Mouse (Mus musculus): Measurements from ENCODE around the gene Pagr1b. TPM values are rescaled to one million over a fixed set of nuclear protein-coding genes. Genes with fewer than 3 reads are reported as not detected.

Pagr1b gene
- total and polyA plus RNA-seq, 3 experiments: 0.39 to 4.5 TPM; not detected in 1

DNA sequence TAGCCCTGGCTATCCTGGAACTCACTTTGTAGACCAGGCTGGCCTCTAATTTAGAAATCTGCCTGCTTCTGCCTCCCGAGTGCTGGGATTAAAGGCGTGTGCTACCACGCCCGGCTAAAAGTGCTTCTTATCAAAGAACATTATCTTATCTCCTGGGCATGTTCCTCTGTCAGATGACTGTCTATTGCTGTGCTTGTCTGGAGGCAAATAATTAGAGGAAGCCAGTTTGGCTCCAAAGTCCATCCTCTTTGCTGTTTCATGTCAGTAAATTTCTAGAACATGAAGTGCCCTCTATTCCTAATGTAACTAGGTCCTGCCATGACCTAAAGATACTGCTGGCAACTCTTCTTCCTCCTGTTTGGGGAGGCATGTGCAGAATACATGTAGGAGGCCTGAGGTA is 34.2 kb downstream of the Pagr1b start:
- peaks cover 4% of the 10 kb centered on the region for H3K79me2 ChIP-seq (ENCODE audit: control insufficient read depth, insufficient read depth, low read length, poor library complexity)
- H3K9me3 ChIP-seq (replicated peaks; ENCODE audit: insufficient read depth, low read length): no peaks in the 10 kb centered on the region
- no peaks in the 10 kb centered on the region for H3K27me3 ChIP-seq (ENCODE audit: control insufficient read depth in 1 of 2, insufficient read depth in 2 of 2, low read length in 2 of 2)
- TF ChIP-seq ELF1 (IDR thresholded peaks at IDR 0.05; ENCODE audit: low read depth, low read length) (no peak), GATA1 (IDR thresholded peaks at IDR 0.05; ENCODE audit: low read depth, low read length) (peak; percentile 71)
- H3K27ac ChIP-seq (ENCODE audit: control insufficient read depth, low read depth, low read length): no peak overlapping the region
- H3K4me3 ChIP-seq (ENCODE audit: control insufficient read depth in 1 of 2, insufficient read depth in 1 of 2, low read depth in 2 of 2, low read length in 2 of 2): no peak overlapping the region
- no peak for DNase-seq (ENCODE audit: low read depth, low spot score)
- peaks cover 0 to 10% of the 10 kb centered on the region in 2 experiments; a peak in 2 of 4 replicates for H3K36me3 ChIP-seq (ENCODE audit: control insufficient read depth in 1 of 2, insufficient read depth in 2 of 2, low read length in 2 of 2)
- no peak overlapping the region for H3K9ac ChIP-seq (ENCODE audit: control insufficient read depth, low read depth, low read length, poor library complexity, severe bottlenecking)
- H3K4me1 ChIP-seq (ENCODE audit: control insufficient read depth in 1 of 2, insufficient read depth in 2 of 2, low read length in 2 of 2): peaks cover 0 to 15% of the 10 kb centered on the region in 2 experiments; a peak in 2 of 4 replicates

DNA sequence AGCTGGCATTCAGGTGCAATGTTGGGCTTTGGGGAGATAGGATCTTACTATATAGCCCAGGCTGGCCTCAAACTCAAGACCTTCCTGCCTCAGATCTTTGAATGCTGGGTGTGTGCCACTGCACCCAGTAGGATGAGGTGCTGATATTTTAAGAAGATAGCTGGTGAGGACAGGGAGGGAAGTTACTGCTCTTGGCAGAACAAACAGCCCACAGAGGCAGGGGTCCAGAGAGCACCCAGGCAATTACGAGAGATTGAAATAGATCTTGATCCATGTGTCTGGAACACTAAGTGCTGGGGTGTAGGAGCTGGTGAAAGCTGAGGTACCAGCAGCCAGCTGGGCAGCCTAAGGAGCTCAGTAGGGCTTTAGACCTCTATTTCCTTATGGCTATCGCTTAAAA is 34.7 kb downstream of the Pagr1b start:
- no peaks in the 10 kb centered on the region for H3K9me3 ChIP-seq (replicated peaks; ENCODE audit: insufficient read depth, low read length)
- H3K27me3 ChIP-seq (ENCODE audit: control insufficient read depth in 1 of 2, insufficient read depth in 2 of 2, low read length in 2 of 2): no peaks in the 10 kb centered on the region
- no peak overlapping the region for H3K27ac ChIP-seq (ENCODE audit: control insufficient read depth, low read depth, low read length)
- peaks cover 0 to 17% of the 10 kb centered on the region in 2 experiments; a peak in 2 of 4 replicates for H3K4me1 ChIP-seq (ENCODE audit: control insufficient read depth in 1 of 2, insufficient read depth in 2 of 2, low read length in 2 of 2)
- peak; percentile 29 for DNase-seq (ENCODE audit: low read depth, low spot score)
- H3K4me3 ChIP-seq (ENCODE audit: control insufficient read depth in 1 of 2, insufficient read depth in 1 of 2, low read depth in 2 of 2, low read length in 2 of 2): no peak overlapping the region
- TF ChIP-seq SMC3 (IDR thresholded peaks at IDR 0.05; ENCODE audit: low read depth, low read length) (no peak), TBP (IDR thresholded peaks at IDR 0.05; ENCODE audit: low read depth, low read length) (no peak), RAD21 (IDR thresholded peaks at IDR 0.05; ENCODE audit: low read depth, low read length) (no peak), MXI1 (IDR thresholded peaks at IDR 0.05; ENCODE audit: low read depth, low read length) (no peak), POLR2AphosphoS2 (IDR thresholded peaks at IDR 0.05; ENCODE audit: low read length) (no peak), TAL1 (IDR thresholded peaks at IDR 0.05; ENCODE audit: low read length) (no peak), ZMIZ1 (IDR thresholded peaks at IDR 0.05; ENCODE audit: low read depth, low read length) (no peak), SIN3A (IDR thresholded peaks at IDR 0.05; ENCODE audit: low read length) (no peak), USF2 (IDR thresholded peaks at IDR 0.05; ENCODE audit: borderline replicate concordance in 1 of 2, insufficient read depth in 1 of 2, low read depth in 1 of 2, low read length in 2 of 2) (no peak), UBTF (IDR thresholded peaks at IDR 0.05; ENCODE audit: borderline replicate concordance, insufficient read depth, low read depth, low read length) (no peak), USF1 (IDR thresholded peaks at IDR 0.05; ENCODE audit: low read depth, low read length) (no peak), E2F4 (IDR thresholded peaks at IDR 0.05; ENCODE audit: borderline replicate concordance, low read depth, low read length) (no peak), HCFC1 (IDR thresholded peaks at IDR 0.05; ENCODE audit: low read depth, low read length) (no peak), CTCF (IDR thresholded peaks at IDR 0.05 in 2 of 3, conservative IDR thresholded peaks at IDR 0.05 in 1 of 3; ENCODE audit: control insufficient read depth in 1 of 3, insufficient read depth in 1 of 3, low read depth in 2 of 3, low read length in 3 of 3, poor library complexity in 1 of 3, severe bottlenecking in 1 of 3) (no peak), GABPA (IDR thresholded peaks at IDR 0.05; ENCODE audit: low read depth, low read length) (no peak), NELFE (IDR thresholded peaks at IDR 0.05; ENCODE audit: low read depth, low read length) (no peak), MAX (IDR thresholded peaks at IDR 0.05; ENCODE audit: low read length) (no peak), MYB (IDR thresholded peaks at IDR 0.05; ENCODE audit: low read depth, low read length) (no peak), MYC (IDR thresholded peaks at IDR 0.05; ENCODE audit: low read depth, low read length) (no peak)
- peaks cover 0 to 12% of the 10 kb centered on the region in 2 experiments; a peak in 2 of 4 replicates for H3K36me3 ChIP-seq (ENCODE audit: control insufficient read depth in 1 of 2, insufficient read depth in 2 of 2, low read length in 2 of 2)
- H3K9ac ChIP-seq (ENCODE audit: control insufficient read depth, low read depth, low read length, poor library complexity, severe bottlenecking): no peak overlapping the region
- H3K79me2 ChIP-seq (ENCODE audit: control insufficient read depth, insufficient read depth, low read length, poor library complexity): peaks cover 8% of the 10 kb centered on the region
